Mouse (Mus musculus): ENCODE measurements around the gene Nutm1. TPM values are rescaled to one million over a fixed set of nuclear protein-coding genes. Genes with fewer than 3 reads are reported as not detected.
A peak's percentile ranks its signal among the peaks of the same experiment; 100 is the strongest.
"Not testable (repeated sequence)": the region's sequence is repeated elsewhere in the genome, so short reads cannot be mapped to it uniquely, and the experiment has no call there.

Gene Nutm1
- total RNA-seq (2021) = not detected
- long read RNA-seq = 0 reads

GRCm38 (mm10) chr2:112259241-112259962 lies at the start of gene Nutm1:
Gene Nutm1, minus strand, starts transcription at chr2:112259291.
- DNase-seq (ENCODE audit: low spot score in 2 of 2) = no peak

GRCm38 (mm10) chr2:112308671-112309070 lies 49.6 kb upstream of the Nutm1 start:
- DNase-seq (ENCODE audit: low spot score in 2 of 2) = no peak

DNA sequence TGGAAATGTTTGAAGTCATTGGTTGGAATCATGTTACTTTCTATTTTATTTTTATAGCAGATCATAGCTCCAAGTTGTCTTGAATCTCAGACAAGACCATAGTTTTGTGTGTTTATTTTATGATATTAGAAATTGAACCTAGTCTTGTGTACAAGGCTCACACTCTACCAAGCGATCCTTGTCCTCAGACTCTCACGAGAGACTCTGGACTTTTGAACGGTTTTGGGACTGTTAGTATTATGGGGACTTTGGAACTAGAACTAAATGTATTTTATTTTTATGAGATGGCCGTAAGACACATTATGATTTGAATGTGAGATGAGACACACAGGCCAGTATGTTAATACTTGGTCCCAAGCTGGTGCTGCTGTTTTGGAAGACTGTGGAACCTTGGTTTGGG lies 39.1 kb upstream of the Nutm1 start:
- no peak for DNase-seq (ENCODE audit: low spot score in 2 of 2)

DNA sequence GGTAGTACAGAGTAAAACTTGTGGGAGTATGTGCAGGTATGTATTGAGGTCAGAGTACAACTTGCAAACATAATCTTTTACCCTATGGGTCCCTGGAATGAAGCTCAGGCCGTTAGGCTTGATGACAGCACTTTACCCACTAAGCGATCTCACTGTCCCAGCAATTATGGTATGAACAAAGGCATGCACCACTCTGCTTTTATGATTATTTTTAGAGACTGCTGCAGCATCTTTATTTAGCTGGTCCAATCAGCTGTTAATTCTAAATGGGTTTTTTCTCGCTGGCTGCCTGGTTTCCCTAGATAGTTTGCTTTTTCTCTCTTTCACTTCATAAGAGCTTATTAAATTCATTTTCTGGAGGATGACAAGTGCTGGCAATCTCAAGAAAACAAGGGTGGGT lies 37.1 kb upstream of the Nutm1 start:
- DNase-seq (ENCODE audit: low spot score in 2 of 2) = no peak

DNA sequence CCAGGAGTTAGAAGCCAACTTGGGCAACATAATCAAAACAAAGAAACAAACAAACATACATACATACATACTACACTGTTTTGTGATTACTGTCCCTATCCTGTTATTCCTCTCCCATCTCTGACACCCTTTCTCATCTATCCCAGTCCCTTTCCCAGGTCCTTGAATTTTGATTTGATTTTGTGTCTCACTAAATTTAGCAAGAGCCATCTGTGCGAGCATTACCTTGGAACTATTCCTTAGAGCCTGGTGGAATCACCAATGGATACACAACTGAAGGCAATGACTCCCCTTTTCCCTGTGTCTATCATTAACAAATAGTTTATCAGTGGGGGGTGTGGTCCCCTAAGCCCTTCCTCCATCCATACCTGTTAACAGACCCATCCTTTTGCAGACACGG lies 33.7 kb upstream of the Nutm1 start:
- no peak for DNase-seq (ENCODE audit: low spot score in 2 of 2)

GRCm38 (mm10) chr2:112289507-112289906 lies 30.4 kb upstream of the Nutm1 start:
- no peak for DNase-seq (ENCODE audit: low spot score in 2 of 2)

DNA sequence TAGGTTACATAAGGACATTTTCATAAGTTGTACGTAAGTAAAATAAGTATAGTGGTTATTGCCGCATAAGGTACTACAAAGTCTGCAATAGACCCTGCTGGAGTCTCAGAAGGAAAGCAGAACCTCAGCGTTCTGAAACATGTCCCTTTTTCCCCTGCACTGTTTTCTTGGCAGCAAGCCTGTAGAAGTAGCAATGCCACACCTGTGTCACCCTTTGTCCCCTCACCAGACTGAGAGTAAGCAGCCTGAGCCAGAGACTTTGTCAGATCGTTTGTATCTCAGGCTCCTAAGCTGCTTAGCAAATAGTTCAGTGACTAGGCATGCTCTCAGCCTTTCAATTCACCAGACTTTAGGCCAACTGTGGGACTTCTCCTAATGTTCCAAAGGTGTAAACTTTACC lies 28.0 kb upstream of the Nutm1 start:
- no peak for DNase-seq (ENCODE audit: low spot score in 2 of 2)

DNA sequence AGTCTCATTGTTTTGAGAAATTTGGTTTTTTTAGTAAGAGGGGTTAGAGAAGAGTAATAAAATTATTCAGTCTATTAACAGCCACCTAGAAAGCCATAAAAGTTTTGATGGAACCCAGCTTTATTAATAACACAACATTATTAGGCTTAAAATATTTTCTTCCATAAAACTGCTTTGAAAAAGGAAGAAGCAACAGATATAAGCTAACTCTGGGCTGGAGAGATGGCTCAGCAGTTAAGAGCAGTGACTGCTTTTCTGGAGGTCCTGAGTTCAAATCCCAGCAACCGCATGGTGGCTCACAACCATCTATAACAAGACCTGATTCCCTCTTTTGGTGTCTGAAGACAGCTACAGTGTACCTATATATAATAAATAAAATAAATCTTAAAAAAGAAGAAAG lies 27.0 kb upstream of the Nutm1 start:
- not testable (repeated sequence) for DNase-seq (ENCODE audit: low spot score in 2 of 2)

DNA sequence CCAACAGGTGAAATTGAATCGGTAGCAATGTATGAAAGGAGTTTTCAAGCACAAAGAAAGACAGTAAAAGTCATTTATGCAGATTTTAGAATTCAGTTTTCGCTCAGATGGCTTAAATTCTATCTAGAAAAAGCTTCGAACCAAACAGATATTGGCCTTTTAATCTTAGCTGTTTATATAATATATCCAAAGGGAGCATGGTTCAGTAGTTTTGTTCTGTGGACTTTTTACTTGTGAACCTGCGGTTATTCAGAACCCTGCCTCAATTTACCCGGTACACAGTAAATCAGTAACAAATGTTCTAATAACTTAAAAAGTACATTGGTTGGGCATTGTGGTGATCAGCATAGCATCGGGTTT lies 25.9 kb upstream of the Nutm1 start:
- DNase-seq (ENCODE audit: low spot score in 2 of 2) = no peak

DNA sequence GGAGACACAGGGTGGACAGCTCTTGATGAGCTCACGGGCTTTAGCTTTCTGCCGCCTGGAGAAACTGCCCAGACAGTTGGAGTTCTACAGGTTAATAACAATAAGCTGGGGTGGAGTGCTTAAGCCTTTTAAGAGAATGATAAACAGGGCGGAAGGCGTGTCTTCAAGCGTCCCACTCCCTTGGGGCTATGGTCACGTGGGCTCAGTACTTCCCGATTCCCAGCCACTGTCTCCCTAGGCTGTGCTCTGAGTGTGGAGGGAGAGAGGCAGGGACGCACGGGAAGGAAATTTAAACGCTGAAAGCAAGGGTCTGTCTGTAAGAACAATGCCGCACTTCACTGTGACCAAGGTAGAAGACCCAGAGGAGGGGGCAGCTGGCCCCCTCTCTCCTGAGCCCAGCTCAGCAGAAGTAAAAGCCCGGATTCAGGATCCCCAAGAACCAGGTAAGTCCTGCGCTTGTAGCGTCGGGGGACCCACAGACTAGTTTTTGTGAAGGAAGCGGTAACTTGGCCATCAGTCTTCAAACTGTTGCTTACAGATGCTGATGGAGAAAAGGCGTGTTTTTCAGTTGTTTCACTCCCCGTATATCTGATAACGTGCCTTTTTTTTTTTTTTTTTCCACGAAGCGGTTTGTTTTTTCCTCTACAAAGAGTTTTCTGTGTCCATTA lies 25.4 kb upstream of the Nutm1 start:
- no peak for DNase-seq (ENCODE audit: low spot score in 2 of 2)

- no peak for DNase-seq (ENCODE audit: low spot score in 2 of 2)
Measured at GRCm38 (mm10) chr2:112282846-112283245, 23.8 kb upstream of the Nutm1 start.

GRCm38 (mm10) chr2:112276870-112277269 lies 17.8 kb upstream of the Nutm1 start:
- no peak for DNase-seq (ENCODE audit: low spot score in 2 of 2)

DNA sequence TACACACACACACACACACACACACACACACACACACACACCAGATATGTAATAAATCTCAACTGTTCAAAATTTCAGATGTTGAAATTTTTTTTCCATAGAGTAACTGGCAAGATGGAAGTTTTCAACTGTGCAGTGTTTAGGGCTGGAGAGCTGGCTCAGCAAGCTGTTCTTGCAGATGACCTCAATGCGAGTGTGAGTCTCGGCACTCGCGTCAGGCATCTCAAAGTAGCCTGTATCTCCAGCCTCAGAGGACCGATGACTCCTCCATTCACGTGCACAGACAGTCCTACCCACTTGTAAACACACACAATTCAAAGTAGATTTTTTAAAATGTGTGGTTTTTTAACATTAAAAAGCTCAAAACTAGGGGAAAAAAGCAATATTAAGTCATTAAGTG lies 14.4 kb upstream of the Nutm1 start:
- no peak for DNase-seq (ENCODE audit: low spot score in 2 of 2)

DNA sequence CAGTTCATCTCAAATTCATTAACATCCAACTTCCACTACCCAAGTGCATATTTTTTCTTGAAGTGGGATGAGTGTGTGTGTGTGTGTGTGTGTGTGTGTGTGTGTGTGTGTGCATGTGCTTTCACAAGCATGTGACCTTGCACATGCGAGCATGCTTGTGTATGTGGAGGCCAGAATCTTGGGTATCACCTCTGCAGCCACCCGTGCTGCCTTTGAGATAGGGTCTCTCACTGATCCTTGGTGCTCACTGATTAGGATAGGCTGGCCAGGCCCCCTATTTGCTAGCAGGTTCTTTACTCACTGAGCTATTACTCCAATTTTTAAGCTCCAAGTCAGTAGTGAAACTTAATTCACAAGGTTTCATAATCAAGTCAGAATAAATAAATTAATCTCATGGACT lies 13.8 kb upstream of the Nutm1 start:
- DNase-seq (ENCODE audit: low spot score in 2 of 2) = no peak

DNA sequence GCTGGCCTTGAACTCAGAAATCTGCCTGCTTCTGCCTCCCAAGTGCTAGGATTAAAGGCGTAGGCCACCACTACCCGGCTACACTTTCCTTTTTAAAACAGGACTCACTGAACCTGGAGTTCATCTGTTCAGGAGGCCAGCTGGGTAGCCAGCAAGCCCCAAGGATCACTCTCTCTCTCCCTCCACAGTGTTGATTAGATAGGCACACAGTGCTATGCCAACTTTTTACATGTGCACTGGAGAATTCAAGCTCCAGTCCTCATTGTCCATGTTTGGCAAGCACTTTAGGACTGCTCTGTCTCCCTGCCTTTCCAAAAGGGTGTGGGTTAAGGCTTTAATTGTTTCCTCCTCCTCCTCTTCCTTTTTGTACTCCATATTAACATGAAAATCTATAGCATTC lies 10.9 kb upstream of the Nutm1 start:
- DNase-seq (ENCODE audit: low spot score in 2 of 2) = no peak

DNA sequence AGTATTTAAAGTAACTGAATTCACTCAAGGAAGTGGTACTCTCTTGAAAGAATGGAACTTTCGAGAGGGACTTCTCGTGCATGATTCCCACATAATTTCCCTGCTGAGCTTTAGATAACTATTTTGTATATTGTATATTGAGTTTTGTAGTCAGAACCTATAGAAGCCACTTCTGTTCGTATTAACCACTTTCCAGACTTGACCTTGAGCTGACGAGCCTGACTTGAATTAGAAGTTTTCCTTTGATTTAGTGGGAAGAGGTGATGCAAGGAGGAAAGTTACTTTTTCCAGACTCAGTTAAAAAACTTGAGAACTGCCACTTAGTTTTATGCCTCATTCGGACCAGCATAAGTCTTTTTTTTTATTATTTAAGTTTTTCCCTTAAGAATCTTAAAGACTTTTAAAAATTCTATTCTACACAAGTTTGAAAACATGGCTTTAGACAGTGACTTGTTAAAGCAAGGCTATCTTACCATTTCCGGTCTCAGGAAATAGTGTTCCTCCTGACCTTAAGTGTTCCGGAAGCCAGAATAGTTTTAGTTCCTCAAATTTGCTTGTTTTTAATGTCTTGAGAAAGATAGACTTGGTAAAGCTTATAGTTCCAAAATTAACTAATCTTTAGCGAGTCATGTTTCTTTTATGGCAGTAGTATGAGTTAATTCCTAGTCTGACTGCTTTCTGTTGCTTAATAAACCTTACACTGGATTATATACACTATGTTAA lies 8.6 kb upstream of the Nutm1 start:
- no peak for DNase-seq (ENCODE audit: low spot score in 2 of 2)

DNA sequence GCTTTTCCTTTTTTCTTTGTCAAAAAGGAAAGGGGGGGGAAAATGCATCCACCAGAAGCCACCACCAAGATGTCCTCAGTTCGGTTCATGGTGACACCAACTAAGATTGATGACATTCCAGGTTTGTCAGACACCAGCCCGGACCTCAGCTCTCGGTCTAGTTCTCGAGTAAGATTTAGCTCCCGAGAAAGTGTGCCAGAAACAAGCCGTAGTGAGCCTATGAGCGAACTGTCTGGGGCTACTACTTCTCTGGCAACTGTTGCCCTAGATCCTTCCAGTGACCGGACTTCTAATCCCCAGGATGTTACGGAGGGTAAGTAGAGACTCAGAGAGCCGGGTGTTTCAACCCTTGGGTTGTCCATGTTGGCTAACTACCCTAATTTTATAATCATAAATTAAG lies 7.7 kb upstream of the Nutm1 start:
- DNase-seq (ENCODE audit: low spot score in 2 of 2) = peak in 1 of 2 experiments; percentile 31

- peak; percentile 57 to 64 for DNase-seq (ENCODE audit: low spot score in 2 of 2)
Measured at GRCm38 (mm10) chr2:112266242-112266592, 7.1 kb upstream of the Nutm1 start, which contains the start of gene Gm21985. Gene Gm21985, plus strand, starts transcription at chr2:112266314.

DNA sequence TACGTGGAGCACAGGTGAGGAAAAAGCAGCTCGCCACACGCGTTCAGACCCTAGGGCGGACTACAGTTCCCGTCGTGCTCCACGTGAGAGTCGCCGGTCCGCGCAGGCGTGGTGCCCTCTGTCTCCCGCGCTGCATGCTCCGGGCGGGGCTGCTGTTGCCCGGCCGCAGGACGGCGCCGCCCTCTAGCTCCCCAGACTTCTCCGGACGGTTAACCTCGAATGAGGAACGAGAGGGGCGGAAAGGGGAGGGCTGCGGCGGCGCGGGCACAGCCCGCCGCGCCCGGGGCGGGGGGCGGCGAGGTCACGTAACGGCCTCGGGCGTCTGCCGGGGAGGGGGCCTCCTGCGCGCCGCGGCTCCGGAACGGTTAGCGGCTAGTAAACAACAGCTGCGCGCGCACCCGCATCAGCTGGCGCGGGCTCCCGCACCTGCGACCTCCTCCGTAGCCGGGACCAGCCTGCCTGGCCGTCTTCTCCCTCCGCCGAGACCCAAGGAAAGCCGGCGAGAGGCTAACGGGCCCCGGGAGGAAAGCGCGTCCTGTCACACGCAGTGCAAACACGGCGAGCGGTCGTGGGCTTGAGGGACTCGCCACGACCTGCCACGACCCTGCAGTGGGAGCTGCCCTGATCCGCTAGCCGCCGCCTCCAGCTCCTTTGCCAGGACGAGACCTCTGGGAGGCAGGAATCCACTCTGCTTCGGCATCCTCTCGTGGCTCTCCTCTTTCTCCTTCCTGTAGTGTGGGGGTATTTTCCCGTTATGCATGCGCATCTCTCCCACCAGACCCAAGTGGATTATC lies 6.6 kb upstream of the Nutm1 start, which contains the start of gene Slc12a6:
Gene Slc12a6 (plus strand): TSS at position 378 of the 794 bp plus-strand sequence.
- DNase-seq (ENCODE audit: low spot score in 2 of 2) = peak; percentile 86 to 92

GRCm38 (mm10) chr2:112264364-112264763 lies 5.3 kb upstream of the Nutm1 start:
- no peak for DNase-seq (ENCODE audit: low spot score in 2 of 2)

- no peak for DNase-seq (ENCODE audit: low spot score in 2 of 2)
Measured at GRCm38 (mm10) chr2:112262779-112263295, 3.7 kb upstream of the Nutm1 start.
